Mouse (Mus musculus): Measurements from ENCODE around the gene P4ha3.

P4ha3 gene

GRCm38 (mm10) chr7:100307872-100308653, 22.7 kb downstream of the P4ha3 start:
- no peak for DNase-seq

- no peak for DNase-seq
These were observed 23.9 kb downstream of the P4ha3 start for GRCm38 (mm10) chr7:100309216-100309615.

- DNase-seq = no peak
These were observed 24.4 kb downstream of the P4ha3 start for GRCm38 (mm10) chr7:100309679-100310078.

- no peak for DNase-seq
These were observed 25.0 kb downstream of the P4ha3 start for GRCm38 (mm10) chr7:100310290-100310689.

- DNase-seq = no peak
These were observed 27.4 kb downstream of the P4ha3 start for GRCm38 (mm10) chr7:100312716-100313115.

GRCm38 (mm10) chr7:100316924-100317323, 31.6 kb downstream of the P4ha3 start:
- no peak for DNase-seq

GRCm38 (mm10) chr7:100317534-100317933, 32.2 kb downstream of the P4ha3 start:
- DNase-seq = no peak

GRCm38 (mm10) chr7:100323721-100324120, 38.4 kb downstream of the P4ha3 start:
- peak; percentile 70 for DNase-seq

GRCm38 (mm10) chr7:100325482-100325881, 40.2 kb downstream of the P4ha3 start:
- DNase-seq = peak; percentile 59

GRCm38 (mm10) chr7:100327514-100327913, 42.2 kb downstream of the P4ha3 start:
- DNase-seq = peak; percentile 75

- DNase-seq = no peak
These were observed 43.3 kb downstream of the P4ha3 start for GRCm38 (mm10) chr7:100328636-100329035.

GRCm38 (mm10) chr7:100331269-100331668, 45.9 kb downstream of the P4ha3 start:
- DNase-seq = no peak

- DNase-seq = no peak
These were observed 50.6 kb downstream of the P4ha3 start for GRCm38 (mm10) chr7:100335921-100336320.

- DNase-seq = no peak
These were observed 69.7 kb downstream of the P4ha3 start for GRCm38 (mm10) chr7:100354984-100355383.

GRCm38 (mm10) chr7:100356324-100356723, 71.0 kb downstream of the P4ha3 start:
- no peak for DNase-seq

GRCm38 (mm10) chr7:100356768-100357167, 71.4 kb downstream of the P4ha3 start:
- DNase-seq = no peak

- DNase-seq = no peak
These were observed 72.5 kb downstream of the P4ha3 start for GRCm38 (mm10) chr7:100357856-100358255.

GRCm38 (mm10) chr7:100363162-100363561, 77.8 kb downstream of the P4ha3 start:
- DNase-seq = no peak

- peak; percentile 9 for DNase-seq
These were observed 79.6 kb downstream of the P4ha3 start for GRCm38 (mm10) chr7:100364888-100365287.
